Mouse (Mus musculus): ENCODE data around the gene Celf2. TPM values are rescaled to one million over a fixed set of nuclear protein-coding genes. Genes with fewer than 3 reads are reported as not detected.

Gene Celf2
- total RNA-seq, 1 experiment, result 3.7 TPM

GRCm38 (mm10) chr2:7534615-7535204 lies 25.3 kb upstream of the Celf2 start:
- Histone ChIP-seq H3K9ac (ENCODE audit: insufficient read depth, low read depth, low read length, poor library complexity, severe bottlenecking) (no peak overlapping the region), H3K4me3 (ENCODE audit: insufficient read depth in 1 of 2, low read depth in 1 of 2, low read length in 2 of 2, poor library complexity in 1 of 2, severe bottlenecking in 1 of 2) (no peak overlapping the region), H3K4me1 (ENCODE audit: control insufficient read depth in 2 of 2, insufficient read depth in 2 of 2, low read length in 2 of 2, poor library complexity in 1 of 2) (no peaks in the 10 kb centered on the region), H3K36me3 (ENCODE audit: control insufficient read depth, insufficient read depth, low read length, poor library complexity, severe bottlenecking) (no peaks in the 10 kb centered on the region), H3K27ac (ENCODE audit: insufficient read depth, low read depth, low read length, poor library complexity, severe bottlenecking) (no peak overlapping the region), H3K9me3 (ENCODE audit: control insufficient read depth, insufficient read depth, low read depth, low read length) (no peaks in the 10 kb centered on the region)
- no peak for DNase-seq (ENCODE audit: low read depth, low spot score)
- in situ Hi-C loops (cut with MboI; ENCODE audit: low sequenced_read_pairs in 2 of 2, unreplicated experiment in 2 of 2), result no loop called here
- TF ChIP-seq ZC3H11A (IDR thresholded peaks at IDR 0.05; ENCODE audit: borderline replicate concordance, low read depth, low read length), result no peak
- no peak for TF ChIP-seq HCFC1 (IDR thresholded peaks at IDR 0.05; ENCODE audit: borderline replicate concordance, insufficient read depth, low read length)
- TF ChIP-seq CHD2 (IDR thresholded peaks at IDR 0.05; ENCODE audit: low read depth, low read length), result no peak

DNA sequence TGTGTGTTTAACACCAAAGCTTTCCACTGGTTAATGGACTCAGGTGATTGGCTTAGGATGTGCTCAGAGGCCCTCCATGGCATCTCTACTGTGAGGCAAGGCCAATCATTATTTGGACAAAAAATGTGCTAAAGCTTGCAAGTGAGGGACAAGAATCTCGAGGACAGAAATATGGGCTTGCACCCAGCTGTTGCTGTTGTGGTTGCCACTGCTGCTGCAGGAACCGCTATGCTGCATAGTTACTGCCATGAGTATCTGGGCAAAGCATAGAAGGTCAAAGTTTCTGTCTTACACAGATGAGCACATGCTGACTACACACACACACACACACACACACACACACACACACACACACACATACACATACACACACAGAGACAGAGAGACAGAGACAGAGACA lies 24.8 kb upstream of the Celf2 start:
- H3K4me3 ChIP-seq (ENCODE audit: insufficient read depth in 1 of 2, low read depth in 1 of 2, low read length in 2 of 2, poor library complexity in 1 of 2, severe bottlenecking in 1 of 2), result no peak overlapping the region
- H3K4me1 ChIP-seq (ENCODE audit: control insufficient read depth in 2 of 2, insufficient read depth in 2 of 2, low read length in 2 of 2, poor library complexity in 1 of 2), result no peaks in the 10 kb centered on the region
- in situ Hi-C loops (cut with MboI; ENCODE audit: low sequenced_read_pairs in 2 of 2, unreplicated experiment in 2 of 2), result no loop called here
- H3K9ac ChIP-seq (ENCODE audit: insufficient read depth, low read depth, low read length, poor library complexity, severe bottlenecking), result no peak overlapping the region
- TF ChIP-seq ZC3H11A (IDR thresholded peaks at IDR 0.05; ENCODE audit: borderline replicate concordance, low read depth, low read length), result no peak
- no peak for TF ChIP-seq HCFC1 (IDR thresholded peaks at IDR 0.05; ENCODE audit: borderline replicate concordance, insufficient read depth, low read length)
- TF ChIP-seq CHD2 (IDR thresholded peaks at IDR 0.05; ENCODE audit: low read depth, low read length), result no peak
- no peak for TF ChIP-seq ZNF384 (IDR thresholded peaks at IDR 0.05; ENCODE audit: low read depth, low read length)
- no peak for TF ChIP-seq MAFK (IDR thresholded peaks at IDR 0.05; ENCODE audit: insufficient read depth, low read depth, low read length)
- H3K27ac ChIP-seq (ENCODE audit: insufficient read depth, low read depth, low read length, poor library complexity, severe bottlenecking), result no peak overlapping the region
- no peaks in the 10 kb centered on the region for H3K9me3 ChIP-seq (ENCODE audit: control insufficient read depth, insufficient read depth, low read depth, low read length)
- no peak for DNase-seq (ENCODE audit: low read depth, low spot score)
- H3K36me3 ChIP-seq (ENCODE audit: control insufficient read depth, insufficient read depth, low read length, poor library complexity, severe bottlenecking), result no peaks in the 10 kb centered on the region

DNA sequence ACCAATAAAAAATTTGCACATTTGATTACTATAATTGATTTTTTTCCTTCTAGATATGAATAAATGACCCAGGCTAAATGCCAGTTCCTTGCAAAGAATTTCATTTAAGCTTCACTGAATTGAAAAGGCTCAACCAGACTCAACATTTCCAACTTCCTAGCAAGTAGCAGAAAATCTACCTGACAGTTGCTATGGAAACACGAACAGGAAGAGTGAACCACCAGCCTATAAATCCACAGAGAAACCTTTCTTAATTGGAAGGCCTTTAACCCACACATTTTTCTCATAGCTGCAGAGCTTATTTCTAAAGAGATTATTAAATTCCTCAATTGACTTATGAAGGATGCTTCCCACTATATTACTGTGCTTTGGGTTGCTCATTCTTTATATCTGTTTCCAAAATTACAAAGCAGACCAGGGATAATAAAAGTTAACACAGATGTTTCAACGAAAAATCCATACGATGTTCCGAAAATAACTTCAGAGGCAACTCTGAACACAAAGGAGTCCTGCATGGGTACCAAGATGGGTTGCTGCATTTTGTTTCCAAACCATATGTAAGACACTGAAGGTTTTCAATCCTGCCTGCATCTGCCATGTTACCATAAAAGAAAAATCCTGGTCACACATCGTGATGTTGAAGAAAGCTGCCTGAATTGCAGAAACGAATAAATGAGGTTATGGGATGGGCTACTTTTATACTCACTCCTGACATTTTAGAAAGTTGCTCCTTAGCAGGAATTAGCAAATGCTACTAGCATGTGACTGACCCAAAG lies 22.0 kb upstream of the Celf2 start:
- no peaks in the 10 kb centered on the region for H3K4me1 ChIP-seq (ENCODE audit: control insufficient read depth in 2 of 2, insufficient read depth in 2 of 2, low read length in 2 of 2, poor library complexity in 1 of 2)
- no peaks in the 10 kb centered on the region for H3K36me3 ChIP-seq (ENCODE audit: control insufficient read depth, insufficient read depth, low read length, poor library complexity, severe bottlenecking)
- H3K27ac ChIP-seq (ENCODE audit: insufficient read depth, low read depth, low read length, poor library complexity, severe bottlenecking), result no peak overlapping the region
- TF ChIP-seq CHD2 (IDR thresholded peaks at IDR 0.05; ENCODE audit: low read depth, low read length) (no peak), HCFC1 (IDR thresholded peaks at IDR 0.05; ENCODE audit: borderline replicate concordance, insufficient read depth, low read length) (no peak), MAFK (IDR thresholded peaks at IDR 0.05; ENCODE audit: insufficient read depth, low read depth, low read length) (no peak), ZC3H11A (IDR thresholded peaks at IDR 0.05; ENCODE audit: borderline replicate concordance, low read depth, low read length) (no peak), ZNF384 (IDR thresholded peaks at IDR 0.05; ENCODE audit: low read depth, low read length) (no peak)
- in situ Hi-C loops (cut with MboI; ENCODE audit: low sequenced_read_pairs in 2 of 2, unreplicated experiment in 2 of 2), result no loop called here
- DNase-seq (ENCODE audit: low read depth, low spot score), result no peak
- H3K9ac ChIP-seq (ENCODE audit: insufficient read depth, low read depth, low read length, poor library complexity, severe bottlenecking), result no peak overlapping the region
- no peak overlapping the region for H3K4me3 ChIP-seq (ENCODE audit: insufficient read depth in 1 of 2, low read depth in 1 of 2, low read length in 2 of 2, poor library complexity in 1 of 2, severe bottlenecking in 1 of 2)
- no peaks in the 10 kb centered on the region for H3K9me3 ChIP-seq (ENCODE audit: control insufficient read depth, insufficient read depth, low read depth, low read length)

GRCm38 (mm10) chr2:7530461-7531184 lies 21.3 kb upstream of the Celf2 start:
- Histone ChIP-seq H3K9ac (ENCODE audit: insufficient read depth, low read depth, low read length, poor library complexity, severe bottlenecking) (no peak overlapping the region), H3K27ac (ENCODE audit: insufficient read depth, low read depth, low read length, poor library complexity, severe bottlenecking) (no peak overlapping the region), H3K9me3 (ENCODE audit: control insufficient read depth, insufficient read depth, low read depth, low read length) (no peaks in the 10 kb centered on the region), H3K4me1 (ENCODE audit: control insufficient read depth in 2 of 2, insufficient read depth in 2 of 2, low read length in 2 of 2, poor library complexity in 1 of 2) (no peaks in the 10 kb centered on the region), H3K4me3 (ENCODE audit: insufficient read depth in 1 of 2, low read depth in 1 of 2, low read length in 2 of 2, poor library complexity in 1 of 2, severe bottlenecking in 1 of 2) (no peak overlapping the region), H3K36me3 (ENCODE audit: control insufficient read depth, insufficient read depth, low read length, poor library complexity, severe bottlenecking) (no peaks in the 10 kb centered on the region)
- in situ Hi-C loops (cut with MboI; ENCODE audit: low sequenced_read_pairs in 2 of 2, unreplicated experiment in 2 of 2), result no loop called here
- TF ChIP-seq CHD2 (IDR thresholded peaks at IDR 0.05; ENCODE audit: low read depth, low read length) (no peak), ZNF384 (IDR thresholded peaks at IDR 0.05; ENCODE audit: low read depth, low read length) (no peak), ZC3H11A (IDR thresholded peaks at IDR 0.05; ENCODE audit: borderline replicate concordance, low read depth, low read length) (no peak), HCFC1 (IDR thresholded peaks at IDR 0.05; ENCODE audit: borderline replicate concordance, insufficient read depth, low read length) (no peak), MAFK (IDR thresholded peaks at IDR 0.05; ENCODE audit: insufficient read depth, low read depth, low read length) (no peak)
- DNase-seq (ENCODE audit: low read depth, low spot score), result no peak

Measured in ES-E14 (cell line).